Mouse (Mus musculus): ENCODE results near the gene Nkx1-1. TPM values are rescaled to one million over a fixed set of nuclear protein-coding genes. Genes with fewer than 3 reads are reported as not detected.

Gene Nkx1-1
- not detected for polyA plus RNA-seq (2014; fragmentation: Illumina TruSeq; extraction: RNeasy Lipid Tissue Mini Kit (QIAGEN cat#74804); ENCODE audit: low read depth, low replicate concordance)

DNA sequence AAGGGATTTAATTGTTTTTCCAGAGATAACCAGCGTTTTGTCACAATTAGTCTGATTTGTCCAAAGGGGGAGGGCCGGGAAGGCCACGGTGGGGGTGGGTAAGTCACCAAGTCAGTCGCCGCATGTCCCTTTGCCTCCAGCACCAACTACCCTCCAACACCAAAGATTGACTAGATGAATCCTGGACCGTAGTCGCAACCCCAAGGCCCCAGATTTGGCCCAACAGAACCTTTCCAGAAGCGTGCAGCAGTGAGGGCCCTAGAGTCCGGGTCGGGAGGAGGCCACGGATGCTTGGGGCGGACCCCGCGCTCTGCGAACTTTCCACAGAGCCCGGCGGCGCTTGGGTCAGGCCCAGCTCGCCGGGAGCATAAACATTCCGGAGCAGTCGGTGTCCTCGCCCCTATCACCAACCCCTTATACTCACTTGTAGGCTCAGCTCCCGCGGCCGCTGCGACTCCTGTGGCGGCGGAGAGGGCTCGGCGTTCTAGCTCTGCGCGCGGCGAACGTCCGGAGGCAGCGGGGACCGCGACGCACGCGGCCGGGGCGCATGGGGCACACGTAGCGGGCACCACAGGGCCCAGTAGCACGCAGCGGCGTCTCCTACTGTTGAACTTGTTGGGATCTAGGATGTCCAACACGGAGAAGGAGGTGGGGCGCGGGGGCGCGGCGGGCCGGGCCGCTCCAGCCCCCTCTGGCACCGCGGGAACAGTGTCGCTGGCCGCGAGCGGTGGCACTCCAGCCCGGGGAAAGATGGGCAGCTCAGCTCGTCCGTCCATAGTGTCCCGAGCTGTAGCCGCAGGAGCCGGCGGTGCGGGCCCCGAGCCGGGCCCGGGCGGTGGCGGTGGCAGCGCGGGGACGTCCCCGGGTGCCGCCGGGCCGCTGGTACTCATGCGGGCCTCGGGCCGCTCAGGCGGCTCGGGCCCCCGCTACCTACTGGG is at the start of gene Nkx1-1:
Nkx1-1 (minus strand) TSS at position 776 of the 938 bp plus-strand sequence.

Other genes with a start within 250 kb of the Nkx1-1 start
- gene Spon2, start 215.5 kb downstream of the Nkx1-1 start, polyA plus RNA-seq (2014; fragmentation: Illumina TruSeq; extraction: RNeasy Lipid Tissue Mini Kit (QIAGEN cat#74804); ENCODE audit: low read depth, low replicate concordance) = 18.9 TPM
- 157 TPM for gene Ctbp1, start 159.0 kb downstream of the Nkx1-1 start, polyA plus RNA-seq (2014; fragmentation: Illumina TruSeq; extraction: RNeasy Lipid Tissue Mini Kit (QIAGEN cat#74804); ENCODE audit: low read depth, low replicate concordance)
- gene Maea, start 98.5 kb downstream of the Nkx1-1 start, polyA plus RNA-seq (2014; fragmentation: Illumina TruSeq; extraction: RNeasy Lipid Tissue Mini Kit (QIAGEN cat#74804); ENCODE audit: low read depth, low replicate concordance) = 70.3 TPM
- 4.2 TPM for gene Uvssa, start 55.4 kb downstream of the Nkx1-1 start, polyA plus RNA-seq (2014; fragmentation: Illumina TruSeq; extraction: RNeasy Lipid Tissue Mini Kit (QIAGEN cat#74804); ENCODE audit: low read depth, low replicate concordance)
- gene Fam53a, start 195.7 kb upstream of the Nkx1-1 start, polyA plus RNA-seq (2014; fragmentation: Illumina TruSeq; extraction: RNeasy Lipid Tissue Mini Kit (QIAGEN cat#74804); ENCODE audit: low read depth, low replicate concordance) = 29.1 TPM
- 1.5 TPM for gene Gm9903, start 195.9 kb upstream of the Nkx1-1 start, polyA plus RNA-seq (2014; fragmentation: Illumina TruSeq; extraction: RNeasy Lipid Tissue Mini Kit (QIAGEN cat#74804); ENCODE audit: low read depth, low replicate concordance)
- 18.6 TPM for gene Slbp, start 218.6 kb upstream of the Nkx1-1 start, polyA plus RNA-seq (2014; fragmentation: Illumina TruSeq; extraction: RNeasy Lipid Tissue Mini Kit (QIAGEN cat#74804); ENCODE audit: low read depth, low replicate concordance)
- gene Tacc3, start 224.2 kb upstream of the Nkx1-1 start, polyA plus RNA-seq (2014; fragmentation: Illumina TruSeq; extraction: RNeasy Lipid Tissue Mini Kit (QIAGEN cat#74804); ENCODE audit: low read depth, low replicate concordance) = 2.5 TPM
- 27.0 TPM for gene Tmem129, start 224.4 kb upstream of the Nkx1-1 start, polyA plus RNA-seq (2014; fragmentation: Illumina TruSeq; extraction: RNeasy Lipid Tissue Mini Kit (QIAGEN cat#74804); ENCODE audit: low read depth, low replicate concordance)

Data from heart, adult 10 weeks (tissue).